Mouse (Mus musculus) erythroid progenitor cell, adult 5-6 weeks (primary cell): ENCODE measurements around the gene Stk4. TPM values are rescaled to one million over a fixed set of nuclear protein-coding genes. Genes with fewer than 3 reads are reported as not detected.

Source experiments
- ATAC-seq: replicated peaks from 2 replicates; pipeline ENCODE4 v1.8.0; 2016; ENCODE audit warnings: moderate number of reproducible peaks, mild to moderate bottlenecking, moderate TSS enrichment, inconsistent platforms; ENCODE audit not compliant: poor library complexity, low FRiP score, severe bottlenecking
- total RNA-seq, 2 experiments: library from RNA; stranded (forward) in 1 of 2; stranded (reverse) in 1 of 2; fragments of 150-400 nt in 1 of 2; fragments of 186-747, 209-891 nt in 1 of 2; gene quantifications; 2 replicates each; pipeline versions ENCODE4 v1.2.3 to v1.2.4; 2015 to 2017; ENCODE audit warnings: low replicate concordance in 2 of 2

The Stk4 gene
- total RNA-seq, 2 experiments from 2014 or later = 40.8 to 62.5 TPM

DNA sequence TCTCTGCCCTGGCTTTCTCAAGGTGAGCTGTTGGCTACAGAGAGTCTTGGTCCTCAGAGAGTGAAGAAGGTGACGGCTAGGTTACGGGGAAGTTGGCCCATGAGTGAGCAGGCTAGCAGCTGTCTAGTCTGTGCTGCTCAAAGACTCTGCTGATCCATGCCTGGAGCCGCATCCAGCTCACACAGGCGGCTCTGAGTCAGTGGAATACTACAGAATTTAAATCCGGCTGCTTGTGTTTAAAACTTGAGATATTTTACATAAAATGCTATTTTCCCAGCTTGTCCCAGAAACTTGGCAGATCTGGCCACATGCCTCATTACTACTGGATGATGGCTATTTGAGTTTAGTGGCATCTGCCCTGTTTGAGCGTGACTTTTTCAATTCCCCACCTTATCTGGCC lies 49.4 kb downstream of the Stk4 start:
- no peak for ATAC-seq

- no peak for ATAC-seq
Observed at GRCm38 (mm10) chr2:164123169-164123766, 53.1 kb downstream of the Stk4 start.

- ATAC-seq = no peak
Observed at GRCm38 (mm10) chr2:164126533-164126955, 56.4 kb downstream of the Stk4 start.

DNA sequence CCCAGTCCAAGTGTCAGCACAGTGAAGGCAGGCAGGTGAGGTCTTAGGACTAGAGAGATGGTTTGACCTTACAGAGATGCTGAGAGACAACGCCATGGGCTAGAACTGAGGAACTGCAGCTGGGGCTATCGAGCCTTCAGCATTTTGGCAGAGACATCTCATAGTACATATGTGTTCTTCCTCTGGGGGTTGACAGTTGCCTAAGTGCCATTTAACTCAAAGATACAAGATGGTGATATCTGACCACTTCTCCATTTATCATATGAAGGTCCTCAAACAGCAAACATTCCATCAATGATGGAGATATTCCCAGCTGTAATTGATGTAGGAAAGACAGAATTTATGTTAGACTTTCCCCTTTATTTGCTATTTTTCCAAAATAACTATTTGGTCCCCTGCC lies 57.2 kb downstream of the Stk4 start:
- no peak for ATAC-seq

DNA sequence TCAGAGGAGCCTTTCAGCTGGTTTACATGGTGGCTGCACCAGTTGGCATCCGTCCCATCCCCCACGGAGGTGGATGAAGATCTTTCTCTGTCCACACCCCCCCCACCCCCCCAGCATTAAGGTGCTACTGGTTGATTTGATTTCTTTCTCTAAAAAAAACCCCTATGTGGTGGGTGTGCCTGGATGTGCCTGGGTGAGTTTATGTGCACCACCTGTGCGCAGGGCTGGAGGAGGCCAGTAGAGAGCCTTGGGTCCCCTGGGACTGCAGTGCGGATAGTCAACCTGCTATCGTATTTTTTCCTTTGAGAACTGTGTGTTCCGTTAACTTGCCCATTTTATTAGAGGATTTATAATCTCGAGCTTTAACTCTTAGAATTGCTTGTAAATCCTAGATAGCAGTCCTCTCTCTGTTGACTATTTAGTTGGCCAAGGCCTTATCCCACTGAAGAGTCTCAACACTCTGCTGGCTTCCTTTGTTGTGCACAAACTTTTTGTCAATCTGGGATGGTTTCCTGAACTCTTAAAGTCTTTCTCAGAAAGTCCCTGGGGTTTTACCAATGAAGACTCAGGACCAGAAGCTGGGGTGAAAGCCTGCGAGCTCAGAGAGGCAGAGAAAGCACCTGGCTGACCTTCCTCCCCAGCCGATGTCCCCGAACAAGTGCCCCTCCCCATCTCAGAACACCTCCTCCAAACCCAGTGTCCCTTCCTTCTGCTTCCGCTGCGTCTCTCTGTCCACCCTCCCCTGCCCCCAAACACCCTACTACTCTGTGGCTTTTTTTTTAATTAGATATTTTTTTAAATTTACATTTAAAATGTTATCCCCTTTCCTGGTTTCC lies 58.7 kb downstream of the Stk4 start:
- ATAC-seq = no peak

GRCm38 (mm10) chr2:164131586-164131985 lies 61.5 kb downstream of the Stk4 start:
- ATAC-seq = no peak

- ATAC-seq = no peak
Observed at GRCm38 (mm10) chr2:164134563-164134962, 64.4 kb downstream of the Stk4 start.

- ATAC-seq = no peak
Observed at GRCm38 (mm10) chr2:164135367-164135766, 65.2 kb downstream of the Stk4 start.

DNA sequence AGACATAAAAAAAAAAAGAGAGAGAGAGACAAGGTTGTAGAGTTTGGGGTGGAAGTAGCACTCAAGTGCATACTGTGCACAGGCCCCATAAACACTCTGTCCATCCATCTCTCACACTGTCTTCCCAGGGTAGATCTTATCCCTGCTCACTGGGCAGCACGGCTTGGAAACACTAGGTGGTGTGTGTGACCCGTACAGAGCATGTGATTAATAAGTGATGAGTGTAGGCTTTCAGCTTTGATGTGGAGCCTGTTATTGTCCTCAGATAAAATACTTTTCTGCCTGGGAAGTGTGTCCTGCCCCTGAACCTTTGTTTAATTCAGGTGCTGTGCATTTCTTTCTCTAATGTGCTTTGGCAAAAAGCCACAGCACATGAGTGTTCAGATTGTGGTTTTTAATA lies 66.3 kb downstream of the Stk4 start:
- ATAC-seq = no peak

DNA sequence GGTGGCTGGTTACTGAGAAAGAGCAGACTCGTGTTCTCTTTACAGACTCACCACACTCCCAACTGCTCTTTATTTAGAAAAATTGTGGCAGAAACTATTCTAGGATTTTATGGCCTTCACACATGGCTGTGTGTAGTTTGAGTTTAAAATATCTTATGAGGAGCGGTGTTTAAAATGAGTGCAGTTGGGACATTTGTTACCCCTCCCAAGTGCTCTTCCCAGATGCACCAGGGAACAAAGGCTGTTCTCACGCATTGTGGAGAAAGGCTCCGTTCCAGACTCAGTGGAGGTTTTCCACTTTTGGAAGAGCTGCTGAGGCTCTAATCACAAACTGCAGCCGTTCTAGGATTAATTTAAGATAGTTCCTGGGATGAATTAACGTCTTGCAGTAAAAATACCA lies 67.6 kb downstream of the Stk4 start:
- ATAC-seq = no peak

GRCm38 (mm10) chr2:164142021-164142420 lies 71.9 kb downstream of the Stk4 start:
- no peak for ATAC-seq

- ATAC-seq = no peak
Observed at GRCm38 (mm10) chr2:164144025-164144424, 73.9 kb downstream of the Stk4 start.

GRCm38 (mm10) chr2:164144541-164144940 lies 74.4 kb downstream of the Stk4 start:
- no peak for ATAC-seq

- no peak for ATAC-seq
Observed at GRCm38 (mm10) chr2:164146556-164146955, 76.4 kb downstream of the Stk4 start.

- ATAC-seq = no peak
Observed at GRCm38 (mm10) chr2:164150086-164150760, 80.1 kb downstream of the Stk4 start.

- ATAC-seq = no peak
Observed at GRCm38 (mm10) chr2:164152341-164152740, 82.2 kb downstream of the Stk4 start.

- no peak for ATAC-seq
Observed at GRCm38 (mm10) chr2:164154007-164154406, 83.9 kb downstream of the Stk4 start.

GRCm38 (mm10) chr2:164156158-164156557 lies 86.0 kb downstream of the Stk4 start:
- no peak for ATAC-seq

DNA sequence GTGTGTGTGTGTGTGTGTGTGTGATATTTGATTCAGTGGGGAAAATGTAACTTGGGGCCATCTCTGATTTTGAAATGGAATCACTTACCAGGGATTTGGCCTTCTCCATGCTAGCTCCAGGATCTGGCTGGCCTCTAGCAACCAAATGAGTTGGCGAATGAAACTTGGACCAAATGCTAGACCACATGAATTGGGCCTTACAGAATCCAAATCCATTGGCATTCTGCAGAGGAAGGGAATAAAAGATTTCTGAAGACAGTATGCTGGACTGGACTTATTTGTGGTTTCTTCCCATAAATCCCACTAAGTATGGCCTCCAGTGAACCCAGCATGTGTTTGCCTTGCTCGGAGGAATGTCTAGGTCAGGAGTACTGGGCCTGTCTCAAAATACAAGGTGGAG lies 88.7 kb downstream of the Stk4 start:
- no peak for ATAC-seq

- ATAC-seq = no peak
Observed at GRCm38 (mm10) chr2:164161515-164162055, 91.5 kb downstream of the Stk4 start.

DNA sequence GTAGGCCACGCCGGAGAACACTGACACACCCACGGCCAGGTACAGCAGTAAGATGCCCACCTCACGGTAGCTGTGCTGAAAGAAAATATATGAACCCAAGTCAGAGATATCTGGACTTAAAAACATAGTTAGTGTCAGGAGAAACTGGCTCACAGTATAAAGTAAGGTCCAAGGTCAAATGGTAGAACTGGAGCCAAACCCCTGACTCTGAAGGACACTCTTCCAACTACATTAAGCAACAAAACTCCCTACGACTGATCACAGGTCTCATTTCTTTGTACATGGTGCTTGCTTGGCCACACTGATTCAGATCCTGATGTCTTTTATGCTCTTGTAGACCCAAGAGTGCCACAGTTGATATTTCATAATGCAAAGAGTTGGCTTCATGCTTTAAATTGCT lies 94.8 kb downstream of the Stk4 start:
- no peak for ATAC-seq
